Mouse (Mus musculus): ENCODE measurements around the gene Fam19a2.

Fam19a2 gene

DNA sequence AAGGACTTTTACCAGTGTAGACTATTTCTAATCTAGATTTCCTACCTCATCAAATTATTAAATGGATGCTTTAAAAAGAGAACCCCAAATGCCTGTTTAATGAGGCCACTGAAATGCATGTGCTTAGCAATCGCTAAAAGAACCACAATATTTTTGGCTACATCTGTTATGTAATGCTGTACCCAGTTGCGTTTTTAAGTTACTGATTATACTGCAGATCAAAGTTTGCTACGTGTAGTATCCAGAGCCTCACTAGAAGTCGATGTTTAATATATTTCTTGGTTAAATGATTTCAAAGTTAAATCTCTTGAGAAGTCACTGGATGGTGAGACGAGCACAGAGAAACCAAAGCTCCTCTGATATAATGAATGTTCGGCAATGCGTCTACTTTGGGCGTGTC, 82.5 kb downstream of the Fam19a2 start:
- H3K36me3 ChIP-seq (ENCODE audit: control insufficient read depth, insufficient read depth, low read length, poor library complexity, severe bottlenecking): no peaks in the 10 kb centered on the region
- no peak for DNase-seq (ENCODE audit: low read depth, low spot score)
- H3K27me3 ChIP-seq (ENCODE audit: control insufficient read depth, insufficient read depth, low read length, poor library complexity, severe bottlenecking): no peaks in the 10 kb centered on the region

- Histone ChIP-seq H3K27me3 (ENCODE audit: control insufficient read depth, insufficient read depth, low read length, poor library complexity, severe bottlenecking) (no peaks in the 10 kb centered on the region), H3K36me3 (ENCODE audit: control insufficient read depth, insufficient read depth, low read length, poor library complexity, severe bottlenecking) (no peaks in the 10 kb centered on the region)
- DNase-seq (ENCODE audit: low read depth, low spot score): no peak
Measured at GRCm38 (mm10) chr10:123353667-123354066, 89.9 kb downstream of the Fam19a2 start.

GRCm38 (mm10) chr10:123357010-123357409, 93.2 kb downstream of the Fam19a2 start:
- Histone ChIP-seq H3K36me3 (ENCODE audit: control insufficient read depth, insufficient read depth, low read length, poor library complexity, severe bottlenecking) (no peaks in the 10 kb centered on the region), H3K27me3 (ENCODE audit: control insufficient read depth, insufficient read depth, low read length, poor library complexity, severe bottlenecking) (no peaks in the 10 kb centered on the region)
- no peak for DNase-seq (ENCODE audit: low read depth, low spot score)

DNA sequence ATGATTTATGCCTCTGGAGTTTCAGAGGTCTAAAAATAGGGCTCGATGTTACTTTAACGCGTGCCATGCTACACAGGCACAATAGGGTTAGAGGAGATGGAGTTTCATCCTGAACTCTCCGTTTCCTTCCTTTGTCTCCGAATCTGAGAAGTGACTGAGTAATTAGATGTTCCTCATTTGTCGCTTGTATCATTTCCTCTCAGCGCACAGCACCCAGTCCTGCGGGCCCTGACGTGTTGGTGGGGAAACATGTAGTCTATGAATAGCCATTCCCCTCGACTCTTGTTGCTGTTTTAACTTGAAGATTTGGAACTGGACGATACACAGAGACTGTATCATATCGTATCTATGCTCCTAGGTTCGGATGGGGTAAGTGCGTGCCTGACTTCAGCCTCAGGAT, 96.7 kb downstream of the Fam19a2 start:
- Histone ChIP-seq H3K36me3 (ENCODE audit: control insufficient read depth, insufficient read depth, low read length, poor library complexity, severe bottlenecking) (no peaks in the 10 kb centered on the region), H3K27me3 (ENCODE audit: control insufficient read depth, insufficient read depth, low read length, poor library complexity, severe bottlenecking) (no peaks in the 10 kb centered on the region)
- DNase-seq (ENCODE audit: low read depth, low spot score): no peak

GRCm38 (mm10) chr10:123364628-123365027, 100.8 kb downstream of the Fam19a2 start:
- DNase-seq (ENCODE audit: low read depth, low spot score): no peak
- H3K36me3 ChIP-seq (ENCODE audit: control insufficient read depth, insufficient read depth, low read length, poor library complexity, severe bottlenecking): no peaks in the 10 kb centered on the region
- H3K27me3 ChIP-seq (ENCODE audit: control insufficient read depth, insufficient read depth, low read length, poor library complexity, severe bottlenecking): no peaks in the 10 kb centered on the region

- no peaks in the 10 kb centered on the region for H3K27me3 ChIP-seq (ENCODE audit: control insufficient read depth, insufficient read depth, low read length, poor library complexity, severe bottlenecking)
- no peaks in the 10 kb centered on the region for H3K36me3 ChIP-seq (ENCODE audit: control insufficient read depth, insufficient read depth, low read length, poor library complexity, severe bottlenecking)
- no peak for DNase-seq (ENCODE audit: low read depth, low spot score)
Measured at GRCm38 (mm10) chr10:123367152-123367864, 103.5 kb downstream of the Fam19a2 start.

- Histone ChIP-seq H3K27me3 (ENCODE audit: control insufficient read depth, insufficient read depth, low read length, poor library complexity, severe bottlenecking) (no peaks in the 10 kb centered on the region), H3K36me3 (ENCODE audit: control insufficient read depth, insufficient read depth, low read length, poor library complexity, severe bottlenecking) (no peaks in the 10 kb centered on the region)
- no peak for DNase-seq (ENCODE audit: low read depth, low spot score)
Measured at GRCm38 (mm10) chr10:123383277-123383676, 119.5 kb downstream of the Fam19a2 start.

- Histone ChIP-seq H3K36me3 (ENCODE audit: control insufficient read depth, insufficient read depth, low read length, poor library complexity, severe bottlenecking) (no peaks in the 10 kb centered on the region), H3K27me3 (ENCODE audit: control insufficient read depth, insufficient read depth, low read length, poor library complexity, severe bottlenecking) (no peaks in the 10 kb centered on the region)
- DNase-seq (ENCODE audit: low read depth, low spot score): no peak
Measured at GRCm38 (mm10) chr10:123385641-123386040, 121.8 kb downstream of the Fam19a2 start.

GRCm38 (mm10) chr10:123395429-123395828, 131.6 kb downstream of the Fam19a2 start:
- no peak for DNase-seq (ENCODE audit: low read depth, low spot score)
- no peaks in the 10 kb centered on the region for H3K27me3 ChIP-seq (ENCODE audit: control insufficient read depth, insufficient read depth, low read length, poor library complexity, severe bottlenecking)
- H3K36me3 ChIP-seq (ENCODE audit: control insufficient read depth, insufficient read depth, low read length, poor library complexity, severe bottlenecking): no peaks in the 10 kb centered on the region

DNA sequence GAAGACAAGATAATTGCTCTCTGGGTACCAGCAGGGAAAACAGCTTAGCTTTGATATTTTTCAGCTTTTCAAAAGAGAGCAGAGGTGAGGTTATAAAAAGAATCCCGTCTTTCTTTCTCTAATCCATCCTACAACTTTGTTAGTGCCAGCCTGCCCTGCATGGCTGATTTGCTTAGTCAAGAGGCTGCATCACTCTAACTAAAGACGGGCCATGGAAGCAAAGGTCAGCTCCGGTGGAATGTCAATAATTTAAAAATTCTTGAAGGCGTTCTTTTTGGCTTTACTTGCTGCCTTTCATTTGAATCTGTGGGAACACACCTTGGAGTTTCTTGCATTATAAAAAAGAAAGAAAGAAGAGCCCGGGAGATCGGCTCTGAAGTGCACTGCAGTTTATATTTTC, 134.3 kb downstream of the Fam19a2 start:
- H3K27me3 ChIP-seq (ENCODE audit: control insufficient read depth, insufficient read depth, low read length, poor library complexity, severe bottlenecking): no peaks in the 10 kb centered on the region
- DNase-seq (ENCODE audit: low read depth, low spot score): no peak

GRCm38 (mm10) chr10:123401188-123401587, 137.4 kb downstream of the Fam19a2 start:
- Histone ChIP-seq H3K36me3 (ENCODE audit: control insufficient read depth, insufficient read depth, low read length, poor library complexity, severe bottlenecking) (no peaks in the 10 kb centered on the region), H3K27me3 (ENCODE audit: control insufficient read depth, insufficient read depth, low read length, poor library complexity, severe bottlenecking) (no peaks in the 10 kb centered on the region)
- no peak for DNase-seq (ENCODE audit: low read depth, low spot score)

More for the DNA sequence above, 134.3 kb downstream of the Fam19a2 start:
- H3K36me3 ChIP-seq (ENCODE audit: control insufficient read depth, insufficient read depth, low read length, poor library complexity, severe bottlenecking): no peaks in the 10 kb centered on the region

DNA sequence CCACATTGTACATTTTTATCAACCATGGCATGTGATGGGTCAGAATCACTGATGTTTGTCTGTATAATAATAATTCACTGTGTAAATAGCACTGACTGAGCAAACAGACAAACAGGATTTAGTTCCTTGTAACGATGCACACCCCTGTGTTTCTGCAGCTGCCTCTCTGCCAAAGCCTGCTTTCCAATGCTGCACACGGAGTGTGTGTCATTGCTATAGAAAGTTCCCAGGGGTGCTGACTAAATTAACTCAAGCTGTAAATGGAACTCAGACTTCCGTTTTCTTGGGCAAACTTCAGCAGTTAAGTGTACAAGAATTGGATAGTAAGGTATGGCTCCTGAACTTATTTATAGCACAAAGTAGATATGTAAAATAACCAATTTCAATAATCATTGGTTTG, 138.7 kb downstream of the Fam19a2 start:
- DNase-seq (ENCODE audit: low read depth, low spot score): no peak
- no peaks in the 10 kb centered on the region for H3K36me3 ChIP-seq (ENCODE audit: control insufficient read depth, insufficient read depth, low read length, poor library complexity, severe bottlenecking)
- no peaks in the 10 kb centered on the region for H3K27me3 ChIP-seq (ENCODE audit: control insufficient read depth, insufficient read depth, low read length, poor library complexity, severe bottlenecking)

GRCm38 (mm10) chr10:123414953-123415352, 151.2 kb downstream of the Fam19a2 start:
- DNase-seq (ENCODE audit: low read depth, low spot score): no peak
- Histone ChIP-seq H3K27me3 (ENCODE audit: control insufficient read depth, insufficient read depth, low read length, poor library complexity, severe bottlenecking) (no peaks in the 10 kb centered on the region), H3K36me3 (ENCODE audit: control insufficient read depth, insufficient read depth, low read length, poor library complexity, severe bottlenecking) (no peaks in the 10 kb centered on the region)

DNA sequence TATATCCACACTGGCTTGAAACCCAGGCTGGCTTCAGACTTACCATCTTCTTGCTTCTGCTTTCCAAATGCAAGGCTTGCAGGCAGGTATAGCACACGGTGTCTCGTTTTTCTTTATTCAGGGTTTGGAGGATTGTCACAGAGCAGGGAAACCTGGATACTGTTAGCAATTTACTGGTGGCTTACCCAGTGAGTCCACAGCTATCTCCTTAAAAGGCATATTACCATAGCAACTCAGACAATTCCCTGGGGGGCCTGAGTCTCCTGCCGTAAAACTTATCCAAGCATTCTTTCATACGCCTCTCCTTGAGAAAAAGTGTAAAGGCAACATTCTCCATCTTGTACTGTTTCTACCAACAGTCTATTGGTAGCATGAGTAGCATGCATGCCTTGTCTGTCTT, 152.2 kb downstream of the Fam19a2 start:
- Histone ChIP-seq H3K36me3 (ENCODE audit: control insufficient read depth, insufficient read depth, low read length, poor library complexity, severe bottlenecking) (no peaks in the 10 kb centered on the region), H3K27me3 (ENCODE audit: control insufficient read depth, insufficient read depth, low read length, poor library complexity, severe bottlenecking) (no peaks in the 10 kb centered on the region)
- DNase-seq (ENCODE audit: low read depth, low spot score): no peak

- no peaks in the 10 kb centered on the region for H3K27me3 ChIP-seq (ENCODE audit: control insufficient read depth, insufficient read depth, low read length, poor library complexity, severe bottlenecking)
- no peak for DNase-seq (ENCODE audit: low read depth, low spot score)
Measured at GRCm38 (mm10) chr10:123418616-123419173, 154.9 kb downstream of the Fam19a2 start.

DNA sequence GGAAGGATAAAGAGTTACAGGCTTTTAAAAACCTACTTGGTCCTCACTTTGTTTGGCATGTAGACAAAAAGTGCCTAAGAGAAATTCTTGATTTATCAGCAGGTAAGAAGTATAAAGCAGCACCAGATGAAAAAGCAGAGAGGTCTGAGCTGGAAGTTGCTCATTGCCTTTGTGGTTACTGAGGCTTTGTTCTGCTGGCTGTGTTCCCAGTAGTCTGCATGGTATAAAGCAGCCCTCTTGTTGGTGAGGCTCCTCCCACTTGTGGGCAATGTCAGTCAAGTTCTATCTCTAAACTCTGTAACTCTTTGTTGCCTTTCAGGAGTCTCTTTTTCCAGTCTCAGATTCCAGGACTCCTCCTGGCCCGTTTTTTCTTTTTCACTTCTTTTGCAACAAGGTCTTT, 156.5 kb downstream of the Fam19a2 start:
- DNase-seq (ENCODE audit: low read depth, low spot score): no peak
- H3K36me3 ChIP-seq (ENCODE audit: control insufficient read depth, insufficient read depth, low read length, poor library complexity, severe bottlenecking): no peaks in the 10 kb centered on the region
- H3K27me3 ChIP-seq (ENCODE audit: control insufficient read depth, insufficient read depth, low read length, poor library complexity, severe bottlenecking): no peaks in the 10 kb centered on the region

More at GRCm38 (mm10) chr10:123418616-123419173, 154.9 kb downstream of the Fam19a2 start:
- H3K36me3 ChIP-seq (ENCODE audit: control insufficient read depth, insufficient read depth, low read length, poor library complexity, severe bottlenecking): no peaks in the 10 kb centered on the region
